Mouse (Mus musculus) neural tube, embryonic 11.5 days (tissue): ENCODE measurements around the gene Maneal. TPM values are rescaled to one million over a fixed set of nuclear protein-coding genes. Genes with fewer than 3 reads are reported as not detected.

Experiments used
- ATAC-seq: fragments of 200-750 bp; cut with Nextera tagmentation; 2 replicates; pipeline ENCODE4 v1.8.0; 2017; ENCODE audit warnings: moderate number of reproducible peaks, mild to moderate bottlenecking, moderate TSS enrichment, moderate library complexity; ENCODE audit not compliant: insufficient read depth, low FRiP score, low TSS enrichment
- DNase-seq: peaks from one replicate; pipeline ENCODE4 v3.0.0-alpha.2; 2015; ENCODE audit warnings: low spot score
- H3K27ac ChIP-seq: fragments of 300-500 bp; sonication (generic); 2 replicates; pipeline ENCODE4 v1.5.1; 2014; ENCODE audit warnings: low read depth, mild to moderate bottlenecking, low read length
- H3K27me3 ChIP-seq: fragments of 300-500 bp; sonication (generic); 2 replicates; pipeline ENCODE4 v1.6.1; 2014; ENCODE audit warnings: mild to moderate bottlenecking, low read length, mixed read lengths; ENCODE audit not compliant: control insufficient read depth, insufficient read depth
- H3K36me3 ChIP-seq: fragments of 300-500 bp; sonication (generic); 2 replicates; pipeline ENCODE4 v1.6.1; 2014; ENCODE audit warnings: mild to moderate bottlenecking, low read length, moderate library complexity, mixed read lengths; ENCODE audit not compliant: control insufficient read depth, insufficient read depth
- H3K4me1 ChIP-seq: fragments of 300-500 bp; sonication (generic); 2 replicates; pipeline ENCODE4 v1.6.1; 2014; ENCODE audit warnings: low read length, mixed read lengths; ENCODE audit not compliant: control insufficient read depth, insufficient read depth
- H3K4me2 ChIP-seq: fragments of 300-500 bp; sonication (generic); 2 replicates; pipeline ENCODE4 v1.6.1; 2014; ENCODE audit warnings: low read depth, mild to moderate bottlenecking, moderate library complexity
- H3K4me3 ChIP-seq: fragments of 300-500 bp; sonication (generic); 2 replicates; pipeline ENCODE4 v1.5.1; 2014; ENCODE audit warnings: low read depth, low read length
- H3K9ac ChIP-seq: fragments of 300-500 bp; sonication (generic); 2 replicates; pipeline ENCODE4 v1.6.1; 2014; ENCODE audit warnings: mild to moderate bottlenecking, low read length
- H3K9me3 ChIP-seq: fragments of 300-500 bp; sonication (generic); 2 replicates; pipeline ENCODE4 v1.6.1; 2016; ENCODE audit warnings: low read length; ENCODE audit not compliant: control insufficient read depth
- WGBS: fragments of 180-500 bp; shearing (Covaris S2); extraction: QIAGEN DNeasy Blood & Tissue Kit; methylation state at CpG from one replicate; pipeline ENCODE4 v1.1.7; 2014; 5-methylcytosine and 5-hydroxymethylcytosine counted together
- polyA plus RNA-seq: library from polyadenylated mRNA; unstranded; fragments of >200 nt; fragmentation: Nextera tagmentation; extraction: Ambion mirVana; gene quantifications from 2 replicates; pipeline ENCODE4 v1.2.1, GENCODE M21; 2014

Maneal gene
- polyA plus RNA-seq, 1 experiment from 2014 or later: 11.8 TPM

GRCm38 (mm10) chr4:124832796-124833195 lies 29.2 kb downstream of the Maneal start:
- Histone ChIP-seq H3K9me3 (no peaks in the 10 kb centered on the region), H3K4me3 (no peak overlapping the region), H3K4me2 (no peak overlapping the region), H3K27me3 (no peaks in the 10 kb centered on the region), H3K4me1 (no peaks in the 10 kb centered on the region), H3K9ac (no peak overlapping the region), H3K36me3 (peaks cover 4% of the 10 kb centered on the region; the same call in 1 of the 2 replicates), H3K27ac (no peak overlapping the region)
- DNase-seq (no peak), ATAC-seq (no peak)
- WGBS: 94% methylated on average over 10 of the region's 10 CpGs

GRCm38 (mm10) chr4:124829671-124830070 lies 32.3 kb downstream of the Maneal start:
- ATAC-seq (no peak), DNase-seq (no peak)
- H3K9ac ChIP-seq: no peak overlapping the region
- H3K4me3 ChIP-seq: no peak overlapping the region
- peaks cover 9% of the 10 kb centered on the region for H3K36me3 ChIP-seq
- no peak overlapping the region for H3K27ac ChIP-seq
- 89% methylated on average over 5 of the region's 5 CpGs for WGBS
- no peak overlapping the region for H3K4me2 ChIP-seq
- H3K4me1 ChIP-seq: no peaks in the 10 kb centered on the region
- H3K27me3 ChIP-seq: no peaks in the 10 kb centered on the region
- H3K9me3 ChIP-seq: no peaks in the 10 kb centered on the region

- H3K27ac ChIP-seq: no peak overlapping the region
- H3K4me1 ChIP-seq: no peaks in the 10 kb centered on the region
- H3K9ac ChIP-seq: no peak overlapping the region
- ATAC-seq (no peak), DNase-seq (no peak)
- H3K4me3 ChIP-seq: no peak overlapping the region
- H3K4me2 ChIP-seq: no peak overlapping the region
- H3K36me3 ChIP-seq: peaks cover 8% of the 10 kb centered on the region
- no peaks in the 10 kb centered on the region for H3K9me3 ChIP-seq
- WGBS: 95% methylated on average over 21 of the region's 21 CpGs
- H3K27me3 ChIP-seq: no peaks in the 10 kb centered on the region
Observed at GRCm38 (mm10) chr4:124825371-124825965, 36.5 kb downstream of the Maneal start.

DNA sequence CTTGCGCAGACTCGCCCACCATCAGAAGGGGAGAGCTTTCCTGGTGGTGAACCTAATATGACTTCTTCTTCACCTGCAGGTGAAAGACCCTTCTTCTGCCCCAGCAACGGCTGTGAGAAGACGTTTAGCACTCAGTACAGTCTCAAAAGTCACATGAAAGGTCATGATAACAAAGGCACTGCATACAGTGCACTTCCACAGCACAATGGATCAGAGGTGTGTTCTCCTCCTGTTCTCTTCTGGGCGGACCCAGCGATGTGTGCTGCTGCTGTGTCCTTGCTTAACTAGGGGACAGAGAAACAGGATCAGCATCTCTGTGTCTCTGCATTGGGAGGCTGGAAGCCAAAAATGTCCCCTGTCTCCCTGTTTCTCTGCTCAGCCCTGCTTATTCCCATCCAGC lies 37.0 kb downstream of the Maneal start:
- no peaks in the 10 kb centered on the region for H3K27me3 ChIP-seq
- no peak overlapping the region for H3K4me3 ChIP-seq
- no peak overlapping the region for H3K4me2 ChIP-seq
- H3K27ac ChIP-seq: no peak overlapping the region
- no peaks in the 10 kb centered on the region for H3K9me3 ChIP-seq
- WGBS: 93% methylated on average over 6 of the region's 6 CpGs
- ATAC-seq (no peak), DNase-seq (no peak)
- no peak overlapping the region for H3K9ac ChIP-seq
- H3K4me1 ChIP-seq: no peaks in the 10 kb centered on the region
- H3K36me3 ChIP-seq: peaks cover 8% of the 10 kb centered on the region

DNA sequence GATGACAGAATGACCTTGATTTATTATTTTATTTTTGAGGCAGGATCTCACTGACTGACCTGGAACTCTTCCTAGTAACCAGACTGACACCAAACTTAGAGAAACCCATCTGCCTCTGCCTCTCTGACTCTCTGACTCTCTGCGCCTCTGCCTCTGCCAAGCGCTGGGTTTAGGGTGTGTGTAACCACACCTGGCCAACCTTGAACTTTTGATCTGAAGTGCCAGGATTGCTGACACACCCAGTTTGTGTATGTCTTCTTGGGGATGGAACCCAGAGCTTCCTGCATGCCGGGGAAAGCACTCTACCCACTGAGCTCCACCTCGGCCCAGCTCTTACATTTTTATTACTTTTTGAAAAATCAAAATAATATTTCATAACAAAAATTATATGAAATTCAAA lies 43.1 kb downstream of the Maneal start:
- no peaks in the 10 kb centered on the region for H3K4me1 ChIP-seq
- no peak overlapping the region for H3K27ac ChIP-seq
- no peaks in the 10 kb centered on the region for H3K27me3 ChIP-seq
- DNase-seq: no peak
- no peak overlapping the region for H3K4me3 ChIP-seq
- H3K9ac ChIP-seq: no peak overlapping the region
- H3K36me3 ChIP-seq: peaks cover 3% of the 10 kb centered on the region
- ATAC-seq: no peak
- no peak overlapping the region for H3K4me2 ChIP-seq
- H3K9me3 ChIP-seq: no peaks in the 10 kb centered on the region
- 95% methylated on average over 4 of the region's 4 CpGs for WGBS

GRCm38 (mm10) chr4:124817803-124818202 lies 44.2 kb downstream of the Maneal start:
- Histone ChIP-seq H3K4me3 (no peak overlapping the region), H3K27ac (no peak overlapping the region), H3K9me3 (no peaks in the 10 kb centered on the region), H3K36me3 (peaks cover 3% of the 10 kb centered on the region), H3K4me2 (no peak overlapping the region), H3K9ac (no peak overlapping the region), H3K4me1 (no peaks in the 10 kb centered on the region), H3K27me3 (no peaks in the 10 kb centered on the region)
- 27% methylated on average over 6 of the region's 6 CpGs for WGBS
- no peak for ATAC-seq
- no peak for DNase-seq

- no peaks in the 10 kb centered on the region; the same call in 1 of the 2 replicates for H3K36me3 ChIP-seq
- H3K4me3 ChIP-seq: no peak overlapping the region
- 96% methylated on average over 11 of the region's 11 CpGs for WGBS
- H3K9ac ChIP-seq: no peak overlapping the region
- no peaks in the 10 kb centered on the region; the same call in 1 of the 2 replicates for H3K4me1 ChIP-seq
- ATAC-seq (no peak), DNase-seq (no peak)
- no peaks in the 10 kb centered on the region for H3K27me3 ChIP-seq
- H3K27ac ChIP-seq: no peak overlapping the region
- H3K9me3 ChIP-seq: no peaks in the 10 kb centered on the region
- no peak overlapping the region for H3K4me2 ChIP-seq
Observed at GRCm38 (mm10) chr4:124815901-124816300, 46.1 kb downstream of the Maneal start.

GRCm38 (mm10) chr4:124811347-124811975 lies 50.5 kb downstream of the Maneal start:
- no peaks in the 10 kb centered on the region for H3K9me3 ChIP-seq
- no peak for ATAC-seq
- H3K4me3 ChIP-seq: no peak overlapping the region
- no peak for DNase-seq
- H3K27me3 ChIP-seq: no peaks in the 10 kb centered on the region
- no peak overlapping the region for H3K27ac ChIP-seq
- no peaks in the 10 kb centered on the region for H3K36me3 ChIP-seq
- no peak overlapping the region for H3K4me2 ChIP-seq
- H3K4me1 ChIP-seq: no peaks in the 10 kb centered on the region; the same call in 1 of the 2 replicates
- 35% methylated on average over 9 of the region's 9 CpGs for WGBS
- H3K9ac ChIP-seq: no peak overlapping the region

DNA sequence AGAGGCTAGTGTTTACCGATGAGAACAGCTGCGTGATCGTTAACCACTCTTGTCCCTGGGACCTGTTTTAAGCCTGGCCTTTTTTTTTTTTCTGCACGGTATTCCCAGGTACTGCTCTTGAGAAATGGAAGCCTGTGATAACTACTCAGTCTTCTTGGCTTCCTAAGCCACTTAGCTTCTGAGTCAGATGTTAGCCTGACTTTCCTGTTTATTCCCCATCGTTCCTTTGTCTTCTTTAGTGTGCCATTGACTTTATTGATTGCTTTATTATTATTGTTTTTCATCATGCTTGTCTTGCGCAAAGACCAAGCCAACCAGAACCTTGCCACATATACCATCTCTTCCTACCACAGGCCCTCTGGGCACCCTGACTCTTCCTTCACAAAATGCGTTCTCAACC lies 51.9 kb downstream of the Maneal start:
- ATAC-seq: no peak
- Histone ChIP-seq H3K4me3 (no peak overlapping the region), H3K4me2 (no peak overlapping the region), H3K9ac (no peak overlapping the region), H3K27ac (no peak overlapping the region), H3K36me3 (no peaks in the 10 kb centered on the region), H3K9me3 (no peaks in the 10 kb centered on the region), H3K4me1 (no peaks in the 10 kb centered on the region; the same call in 1 of the 2 replicates), H3K27me3 (no peaks in the 10 kb centered on the region)
- 90% methylated on average over 7 of the region's 7 CpGs for WGBS
- DNase-seq: no peak
